Mouse (Mus musculus) adrenal gland, postnatal 10 days (tissue): ENCODE measurements around the gene Chp1. TPM values are rescaled to one million over a fixed set of nuclear protein-coding genes. Genes with fewer than 3 reads are reported as not detected.
"Not testable (repeated sequence)": the region's sequence is repeated elsewhere in the genome, so short reads cannot be mapped to it uniquely, and the experiment has no call there.

Source experiments
- DNase-seq: peaks from one replicate; pipeline ENCODE4 v3.0.0; 2021; ENCODE audit warnings: mixed read lengths
- long read RNA-seq, 2 experiments: library from polyadenylated mRNA; stranded (forward); transcript quantifications; one replicate each; pipeline ENCODE4 v2.0.0; 2021
- total RNA-seq, 2 experiments: library from RNA; stranded (reverse); gene quantifications; 2 replicates each; pipeline ENCODE4 v1.2.3; 2021

Gene Chp1
- 100 to 1,000 TPM; 192 to 233 TPM for total RNA-seq
- long read RNA-seq, experiment 1, transcript Chp1-201 (7 exons, 2,609 nt): major isoform, 151 of 224 reads
- long read RNA-seq, experiment 1, partial matches to known transcripts: 65 of 224 reads
- long read RNA-seq, experiment 1, other reads (novel, unspliced or antisense): 5 of 224 reads
- long read RNA-seq, experiment 2, transcript Chp1-201 (7 exons, 2,609 nt): major isoform, 92 of 123 reads
- long read RNA-seq, experiment 2, partial matches to known transcripts: 23 of 123 reads
- long read RNA-seq, experiment 2, other reads (novel, unspliced or antisense): 7 of 123 reads

GRCm38 (mm10) chr2:119547522-119548370 is at the start of gene Chp1, which contains the start of gene Exd1:
Chp1 (plus strand) TSS chr2:119547697.
Exd1 (minus strand) TSS chr2:119547627.
- DNase-seq: peak; percentile 99

GRCm38 (mm10) chr2:119498859-119499258 is 48.6 kb upstream of the Chp1 start:
- no peak for DNase-seq

- DNase-seq: no peak
Observed at GRCm38 (mm10) chr2:119500965-119501652, 46.4 kb upstream of the Chp1 start.

- peak; percentile 18 for DNase-seq
Observed at GRCm38 (mm10) chr2:119507108-119507507, 40.4 kb upstream of the Chp1 start.

GRCm38 (mm10) chr2:119508518-119508917 is 39.0 kb upstream of the Chp1 start:
- not testable (repeated sequence) for DNase-seq

- DNase-seq: no peak
Observed at GRCm38 (mm10) chr2:119510856-119511255, 36.6 kb upstream of the Chp1 start.

- DNase-seq: peak; percentile 6
Observed at GRCm38 (mm10) chr2:119512292-119512691, 35.2 kb upstream of the Chp1 start.

- DNase-seq: no peak
Observed at GRCm38 (mm10) chr2:119514026-119514522, 33.4 kb upstream of the Chp1 start.

- no peak for DNase-seq
Observed at GRCm38 (mm10) chr2:119516811-119517210, 30.7 kb upstream of the Chp1 start.

- no peak for DNase-seq
Observed at GRCm38 (mm10) chr2:119520550-119520949, 26.9 kb upstream of the Chp1 start.

- DNase-seq: peak; percentile 16
Observed at GRCm38 (mm10) chr2:119523836-119524235, 23.7 kb upstream of the Chp1 start.

GRCm38 (mm10) chr2:119525422-119525821 is 22.1 kb upstream of the Chp1 start:
- DNase-seq: no peak

GRCm38 (mm10) chr2:119538802-119539201 is 8.7 kb upstream of the Chp1 start:
- no peak for DNase-seq

- peak; percentile 83 for DNase-seq
Observed at GRCm38 (mm10) chr2:119542106-119542505, 5.4 kb upstream of the Chp1 start.

GRCm38 (mm10) chr2:119543656-119544055 is 3.8 kb upstream of the Chp1 start:
- no peak for DNase-seq

- peak; percentile 89 for DNase-seq
Observed at GRCm38 (mm10) chr2:119546848-119547521, 512 bp upstream of the Chp1 start.

GRCm38 (mm10) chr2:119548371-119548660 is 819 bp downstream of the Chp1 start:
- DNase-seq: no peak

- peak; percentile 16 for DNase-seq
Observed at GRCm38 (mm10) chr2:119548691-119549090, 1.2 kb downstream of the Chp1 start.

GRCm38 (mm10) chr2:119549678-119550077 is 2.2 kb downstream of the Chp1 start:
- DNase-seq: no peak

GRCm38 (mm10) chr2:119558039-119558438 is 10.5 kb downstream of the Chp1 start:
- DNase-seq: no peak

GRCm38 (mm10) chr2:119558737-119559340 is 11.3 kb downstream of the Chp1 start:
- DNase-seq: peak; percentile 7

GRCm38 (mm10) chr2:119561794-119562193 is 14.3 kb downstream of the Chp1 start:
- DNase-seq: no peak
